Mouse (Mus musculus): ENCODE measurements around the gene Lix1.

Gene Lix1

GRCm38 (mm10) chr17:17412176-17412575, 9.7 kb downstream of the Lix1 start:
- no peak for DNase-seq (ENCODE audit: low read depth, low spot score)

- DNase-seq (ENCODE audit: low read depth, low spot score): no peak
These were observed 11.7 kb downstream of the Lix1 start for GRCm38 (mm10) chr17:17414206-17414605.

- no peak for DNase-seq (ENCODE audit: low read depth, low spot score)
These were observed 22.3 kb downstream of the Lix1 start for GRCm38 (mm10) chr17:17424609-17425307.

GRCm38 (mm10) chr17:17425308-17425813, 22.9 kb downstream of the Lix1 start:
- no peak for DNase-seq (ENCODE audit: low read depth, low spot score)

- no peak for DNase-seq (ENCODE audit: low read depth, low spot score)
These were observed 23.4 kb downstream of the Lix1 start for GRCm38 (mm10) chr17:17425906-17426305.

- DNase-seq (ENCODE audit: low read depth, low spot score): peak; percentile 46
These were observed 26.4 kb downstream of the Lix1 start for GRCm38 (mm10) chr17:17428888-17429287.

GRCm38 (mm10) chr17:17433679-17434078, 31.2 kb downstream of the Lix1 start:
- no peak for DNase-seq (ENCODE audit: low read depth, low spot score)

GRCm38 (mm10) chr17:17438576-17439191, 36.2 kb downstream of the Lix1 start:
- no peak for DNase-seq (ENCODE audit: low read depth, low spot score)

GRCm38 (mm10) chr17:17441876-17442498, 39.5 kb downstream of the Lix1 start:
- no peak for DNase-seq (ENCODE audit: low read depth, low spot score)

GRCm38 (mm10) chr17:17444297-17444886, 41.9 kb downstream of the Lix1 start:
- DNase-seq (ENCODE audit: low read depth, low spot score): no peak

GRCm38 (mm10) chr17:17446683-17447082, 44.2 kb downstream of the Lix1 start:
- DNase-seq (ENCODE audit: low read depth, low spot score): no peak

- no peak for DNase-seq (ENCODE audit: low read depth, low spot score)
These were observed 45.3 kb downstream of the Lix1 start for GRCm38 (mm10) chr17:17447821-17448220.

- peak; percentile 50 for DNase-seq (ENCODE audit: low read depth, low spot score)
These were observed 46.4 kb downstream of the Lix1 start for GRCm38 (mm10) chr17:17448737-17449440.

GRCm38 (mm10) chr17:17449441-17449770, 46.9 kb downstream of the Lix1 start:
- peak; percentile 29 for DNase-seq (ENCODE audit: low read depth, low spot score)

GRCm38 (mm10) chr17:17451102-17451501, 48.6 kb downstream of the Lix1 start:
- DNase-seq (ENCODE audit: low read depth, low spot score): no peak

- DNase-seq (ENCODE audit: low read depth, low spot score): no peak
These were observed 50.1 kb downstream of the Lix1 start for GRCm38 (mm10) chr17:17452617-17453016.

- DNase-seq (ENCODE audit: low read depth, low spot score): no peak
These were observed 52.1 kb downstream of the Lix1 start for GRCm38 (mm10) chr17:17454573-17454972.

GRCm38 (mm10) chr17:17485789-17486188, 83.3 kb downstream of the Lix1 start:
- no peak for DNase-seq (ENCODE audit: low read depth, low spot score)

GRCm38 (mm10) chr17:17490820-17491621, 88.5 kb downstream of the Lix1 start:
- DNase-seq (ENCODE audit: low read depth, low spot score): no peak

- DNase-seq (ENCODE audit: low read depth, low spot score): no peak
These were observed 89.1 kb downstream of the Lix1 start for GRCm38 (mm10) chr17:17491622-17492001.

- no peak for DNase-seq (ENCODE audit: low read depth, low spot score)
These were observed 89.6 kb downstream of the Lix1 start for GRCm38 (mm10) chr17:17492116-17492515.

All from brain, adult 2 months (tissue).